Mouse (Mus musculus) E14TG2a.4 (cell line): ENCODE data around the gene Utp11.

Experiments used
- H3K27me3 ChIP-seq: 2 replicates; pipeline ENCODE4 v1.6.1; 2014; ENCODE audit warnings: low read length, control low read depth; ENCODE audit not compliant: insufficient read depth
- H3K36me3 ChIP-seq: 2 replicates; pipeline ENCODE4 v1.6.1; 2014; ENCODE audit warnings: low read length, control low read depth; ENCODE audit not compliant: insufficient read depth
- H3K4me1 ChIP-seq: replicated peaks from 2 replicates; pipeline ENCODE4 v1.6.1; 2014; ENCODE audit warnings: low read depth, low read length, control low read depth
- H3K4me3 ChIP-seq: replicated peaks from 2 replicates; pipeline ENCODE4 v1.5.1; 2014; ENCODE audit warnings: mild to moderate bottlenecking, low read length
- H3K9me3 ChIP-seq: 2 replicates; pipeline ENCODE4 v1.6.1; 2014; ENCODE audit warnings: low read length, control low read depth
- CTCF ChIP-seq: conservative IDR thresholded peaks from 2 replicates; pipeline ENCODE4 v1.5.1; 2014; ENCODE audit warnings: low read length
- NANOG ChIP-seq: IDR thresholded peaks from 2 replicates; pipeline ENCODE4 v1.6.1; 2014; ENCODE audit warnings: borderline replicate concordance, low read length, mixed read lengths
- POU5F1 ChIP-seq: IDR thresholded peaks from 2 replicates; pipeline ENCODE4 v1.6.1; 2014; ENCODE audit warnings: low read length, borderline replicate concordance

The Utp11 gene

GRCm38 (mm10) chr4:124693135-124693894, at the start of gene Utp11:
Utp11 (minus strand) TSS chr4:124693600.
- Histone ChIP-seq H3K27me3 (peaks cover 12% of the 10 kb centered on the region), H3K9me3 (no peaks in the 10 kb centered on the region), H3K4me1 (peaks cover 45% of the 10 kb centered on the region), H3K36me3 (peaks cover 30% of the 10 kb centered on the region), H3K4me3 (peak within 1 kb of the TSS; percentile 96)
- no peak for TF ChIP-seq POU5F1
- no peak for TF ChIP-seq CTCF
- TF ChIP-seq NANOG, result no peak

GRCm38 (mm10) chr4:124742839-124743238, 49.4 kb upstream of the Utp11 start:
- Histone ChIP-seq H3K9me3 (no peaks in the 10 kb centered on the region), H3K36me3 (peaks cover 6% of the 10 kb centered on the region; the same call in 1 of the 2 replicates), H3K4me3 (no peak overlapping the region), H3K27me3 (peaks cover 14% of the 10 kb centered on the region; the same call in 1 of the 2 replicates), H3K4me1 (peaks cover 49% of the 10 kb centered on the region)
- TF ChIP-seq NANOG, result no peak
- TF ChIP-seq POU5F1, result no peak
- TF ChIP-seq CTCF, result no peak

- Histone ChIP-seq H3K4me3 (peak within 1 kb of the TSS; percentile 74), H3K4me1 (peaks cover 52% of the 10 kb centered on the region), H3K27me3 (peaks cover 14% of the 10 kb centered on the region; the same call in 1 of the 2 replicates), H3K9me3 (no peaks in the 10 kb centered on the region), H3K36me3 (peaks cover 6% of the 10 kb centered on the region; the same call in 1 of the 2 replicates)
- TF ChIP-seq POU5F1 (no peak), CTCF (no peak), NANOG (no peak)
Measured at GRCm38 (mm10) chr4:124741376-124742343, 48.3 kb upstream of the Utp11 start, which contains the start of gene Inpp5b. Inpp5b (plus strand) TSS chr4:124741850.

GRCm38 (mm10) chr4:124738783-124739182, 45.4 kb upstream of the Utp11 start:
- H3K4me3 ChIP-seq, result no peak overlapping the region
- no peaks in the 10 kb centered on the region for H3K9me3 ChIP-seq
- peaks cover under 1% of the 10 kb centered on the region for H3K36me3 ChIP-seq
- TF ChIP-seq NANOG, result no peak
- peaks cover 57% of the 10 kb centered on the region for H3K4me1 ChIP-seq
- H3K27me3 ChIP-seq, result peaks cover 4% of the 10 kb centered on the region; the same call in 1 of the 2 replicates

- no peaks in the 10 kb centered on the region; the same call in 1 of the 2 replicates for H3K27me3 ChIP-seq
- H3K36me3 ChIP-seq, result peaks cover 9% of the 10 kb centered on the region
- H3K4me1 ChIP-seq, result peaks cover 57% of the 10 kb centered on the region
- no peaks in the 10 kb centered on the region for H3K9me3 ChIP-seq
- H3K4me3 ChIP-seq, result no peak overlapping the region
- TF ChIP-seq NANOG (no peak), CTCF (no peak; the same call in 1 of the 2 replicates), POU5F1 (no peak)
Measured at GRCm38 (mm10) chr4:124738013-124738412, 44.6 kb upstream of the Utp11 start.

- peaks cover 53% of the 10 kb centered on the region for H3K4me1 ChIP-seq
- peaks cover 14% of the 10 kb centered on the region for H3K36me3 ChIP-seq
- H3K27me3 ChIP-seq, result no peaks in the 10 kb centered on the region
- H3K9me3 ChIP-seq, result no peaks in the 10 kb centered on the region
- TF ChIP-seq CTCF, result no peak; the same call in 1 of the 2 replicates
- TF ChIP-seq NANOG, result no peak
- no peak for TF ChIP-seq POU5F1
- no peak overlapping the region for H3K4me3 ChIP-seq
Measured at GRCm38 (mm10) chr4:124737486-124737885, 44.1 kb upstream of the Utp11 start.

- H3K36me3 ChIP-seq, result peaks cover 19% of the 10 kb centered on the region
- H3K9me3 ChIP-seq, result no peaks in the 10 kb centered on the region
- no peaks in the 10 kb centered on the region for H3K27me3 ChIP-seq
- TF ChIP-seq CTCF (no peak), POU5F1 (no peak), NANOG (no peak)
- H3K4me3 ChIP-seq, result no peak overlapping the region
- peaks cover 47% of the 10 kb centered on the region for H3K4me1 ChIP-seq
Measured at GRCm38 (mm10) chr4:124736952-124737351, 43.6 kb upstream of the Utp11 start.

- no peaks in the 10 kb centered on the region for H3K9me3 ChIP-seq
- no peaks in the 10 kb centered on the region for H3K27me3 ChIP-seq
- H3K4me1 ChIP-seq, result peaks cover 19% of the 10 kb centered on the region
- H3K36me3 ChIP-seq, result peaks cover 100% of the 10 kb centered on the region
- no peak overlapping the region for H3K4me3 ChIP-seq
- TF ChIP-seq POU5F1, result no peak
- TF ChIP-seq NANOG, result no peak
- TF ChIP-seq CTCF, result no peak
Measured at GRCm38 (mm10) chr4:124726121-124726520, 32.7 kb upstream of the Utp11 start.
